In the genomic region with DNA sequence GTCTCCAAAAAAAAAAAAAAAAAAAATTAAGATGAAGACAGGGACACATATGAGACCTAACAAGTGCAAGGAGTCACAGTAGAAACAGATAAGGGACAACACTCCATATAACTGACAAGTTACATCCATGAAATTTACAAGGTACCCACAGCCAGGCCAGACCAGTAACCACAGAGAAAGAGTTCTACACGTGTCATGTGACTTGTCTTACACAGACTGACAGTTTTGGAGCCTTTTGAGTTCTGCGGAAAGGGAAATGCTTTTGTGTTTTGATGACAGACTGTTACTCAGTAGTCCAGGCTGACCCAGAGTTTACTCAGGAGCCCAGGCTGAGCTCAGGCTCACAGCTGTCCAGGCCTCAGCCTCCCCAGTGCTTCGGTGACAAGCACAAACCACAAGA, we compare ENCODE assay signal across 12 mouse cellular contexts. TPM values are rescaled to one million over a fixed set of nuclear protein-coding genes. Genes with fewer than 3 reads are reported as not detected.
"Had no signal": no experiment of that assay in that cellular context is flagged by ENCODE, and none has a peak within 500 bp of the region (broad histone marks: within the 10 kb centered on the region; RNA-seq: fewer than 3 reads in every experiment).

No protein-coding gene starts in this region.

- H3K9ac ChIP-seq: liver, embryonic 14.5 days; lung, embryonic 14.5 days; midbrain, embryonic 12.5 days; neural tube, embryonic 13.5 days had no signal

- H3K36me3 ChIP-seq: midbrain, embryonic 12.5 days; neural tube, embryonic 13.5 days; neural tube, embryonic 15.5 days had no signal

- H3K9me3 ChIP-seq: midbrain, embryonic 12.5 days; neural tube, embryonic 13.5 days; neural tube, embryonic 15.5 days had no signal

- H3K4me3 ChIP-seq: midbrain, embryonic 12.5 days had no signal

- H3K27ac ChIP-seq: liver, embryonic 14.5 days; midbrain, embryonic 12.5 days; neural tube, embryonic 13.5 days; neural tube, embryonic 15.5 days had no signal

RNA-seq across cellular contexts. Expression of a gene that starts 11.2 kb away (rescaled TPM):
- polyA plus RNA-seq: lung, embryonic 16.5 days; midbrain, embryonic 12.5 days; neural tube, embryonic 11.5 days; neural tube, embryonic 13.5 days; neural tube, embryonic 15.5 days; small intestine, adult 2 months; stomach, embryonic 14.5 days; thymus, postnatal 0 days had no signal

RNA-seq across cellular contexts. Expression of a gene that starts 27.2 kb away (rescaled TPM):
- polyA plus RNA-seq: lung, embryonic 14.5 days; lung, embryonic 16.5 days; midbrain, embryonic 12.5 days; midbrain, embryonic 14.5 days; midbrain, embryonic 16.5 days; neural tube, embryonic 11.5 days; neural tube, embryonic 13.5 days; neural tube, embryonic 15.5 days; small intestine, adult 2 months; thymus, postnatal 0 days had no signal
